Mouse (Mus musculus) brain, adult 2 months (tissue): ENCODE data around the gene 1700016H13Rik.

Experiments used
- DNase-seq: peaks from one replicate; pipeline ENCODE4 v3.0.0; 2011; ENCODE audit warnings: low read depth, low spot score

Gene 1700016H13Rik

DNA sequence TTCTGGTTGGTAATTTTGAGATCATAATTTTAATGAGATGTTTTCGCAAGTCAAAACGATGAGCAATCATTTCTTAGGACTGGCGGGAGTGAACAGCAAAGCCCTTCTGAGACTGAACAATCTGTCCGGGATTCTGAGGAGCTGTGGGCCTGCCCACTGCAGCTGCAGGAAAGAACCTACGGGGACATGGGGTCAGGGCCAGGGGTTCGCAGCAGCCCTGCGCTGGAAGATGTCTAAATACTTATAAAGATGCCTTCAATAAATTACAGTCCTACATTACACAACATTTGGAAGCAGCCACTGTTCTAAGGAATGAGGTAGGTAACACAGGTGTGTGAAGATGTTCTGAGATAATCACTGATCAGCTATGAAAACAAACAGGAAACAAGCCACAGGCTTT, 50.1 kb downstream of the 1700016H13Rik start:
- DNase-seq: no peak

GRCm38 (mm10) chr5:103603115-103603893, 52.5 kb downstream of the 1700016H13Rik start:
- peak; percentile 55 for DNase-seq

GRCm38 (mm10) chr5:103598881-103599280, 56.9 kb downstream of the 1700016H13Rik start:
- no peak for DNase-seq

- no peak for DNase-seq
These were observed 57.5 kb downstream of the 1700016H13Rik start for GRCm38 (mm10) chr5:103598264-103598663.
